Mouse (Mus musculus) MEL (cell line): ENCODE measurements around the gene Samd3.

Experiments
- CHD1 ChIP-seq: IDR thresholded peaks from 2 replicates; pipeline ENCODE4 v1.6.1; 2012; ENCODE audit warnings: low read depth, mild to moderate bottlenecking, inconsistent platforms, low read length, improper control_type of control experiment
- CTCF ChIP-seq, 3 experiments: IDR thresholded peaks in 2 of 3; conservative IDR thresholded peaks in 1 of 3; 2 replicates each; pipeline ENCODE4 v1.5.1; 2011 to 2012; ENCODE audit warnings: low read length in 3 of 3, low read depth in 2 of 3, mild to moderate bottlenecking in 2 of 3, improper control_type of control experiment in 1 of 3, inconsistent platforms in 1 of 3, mixed read lengths in 1 of 3, moderate library complexity in 1 of 3; ENCODE audit not compliant: control insufficient read depth in 1 of 3, insufficient read depth in 1 of 3, poor library complexity in 1 of 3, severe bottlenecking in 1 of 3
- E2F4 ChIP-seq: IDR thresholded peaks from 2 replicates; pipeline ENCODE4 v1.6.1; 2011; ENCODE audit warnings: low read depth, low read length, improper control_type of control experiment, borderline replicate concordance
- EP300 ChIP-seq, 2 experiments: IDR thresholded peaks; 2 replicates each; pipeline ENCODE4 v1.6.1; 2011; ENCODE audit warnings: improper control_type of control experiment in 2 of 2, low read length in 2 of 2, low read depth in 1 of 2, mild to moderate bottlenecking in 1 of 2
- GATA1 ChIP-seq: IDR thresholded peaks from 2 replicates; pipeline ENCODE4 v1.6.1; 2011; ENCODE audit warnings: low read depth, low read length, improper control_type of control experiment
- MXI1 ChIP-seq: IDR thresholded peaks from 2 replicates; pipeline ENCODE4 v1.6.1; 2011; ENCODE audit warnings: mild to moderate bottlenecking, low read depth, low read length, improper control_type of control experiment
- POLR2A ChIP-seq, 2 experiments: IDR thresholded peaks; 2 replicates each; pipeline ENCODE4 v1.6.1; 2011 to 2012; ENCODE audit warnings: low read length in 2 of 2, mild to moderate bottlenecking in 2 of 2, control low read depth in 1 of 2, improper control_type of control experiment in 1 of 2, low read depth in 1 of 2, moderate library complexity in 1 of 2; ENCODE audit not compliant: control insufficient read depth in 1 of 2, insufficient read depth in 1 of 2, poor library complexity in 1 of 2
- RCOR1 ChIP-seq: IDR thresholded peaks from 2 replicates; pipeline ENCODE4 v1.6.1; 2012; ENCODE audit warnings: low read depth, mild to moderate bottlenecking, inconsistent platforms, low read length, improper control_type of control experiment
- SMC3 ChIP-seq: IDR thresholded peaks from 2 replicates; pipeline ENCODE4 v1.6.1; 2011; ENCODE audit warnings: low read depth, low read length, improper control_type of control experiment
- TAL1 ChIP-seq: IDR thresholded peaks from 2 replicates; pipeline ENCODE4 v1.6.1; 2012; ENCODE audit warnings: mild to moderate bottlenecking, inconsistent platforms, low read length, moderate library complexity, mixed read lengths
- TCF12 ChIP-seq: IDR thresholded peaks from 2 replicates; pipeline ENCODE4 v1.6.1; 2014; ENCODE audit warnings: low read depth, mild to moderate bottlenecking, inconsistent platforms, low read length, improper control_type of control experiment, moderate library complexity
- USF1 ChIP-seq: IDR thresholded peaks from 2 replicates; pipeline ENCODE4 v1.6.1; 2014; ENCODE audit warnings: low read depth, mild to moderate bottlenecking, inconsistent platforms, low read length, improper control_type of control experiment, moderate library complexity
- ZC3H11A ChIP-seq: IDR thresholded peaks from 2 replicates; pipeline ENCODE4 v1.6.1; 2012; ENCODE audit warnings: low read depth, mild to moderate bottlenecking, inconsistent platforms, low read length, improper control_type of control experiment

- no peak for TF ChIP-seq CTCF (IDR thresholded peaks at IDR 0.05 in 2 of 3, conservative IDR thresholded peaks at IDR 0.05 in 1 of 3; ENCODE audit: control insufficient read depth in 1 of 3, insufficient read depth in 1 of 3, low read depth in 2 of 3, low read length in 3 of 3, poor library complexity in 1 of 3, severe bottlenecking in 1 of 3)
- TF ChIP-seq POLR2A (IDR thresholded peaks at IDR 0.05; ENCODE audit: control insufficient read depth in 1 of 2, insufficient read depth in 1 of 2, low read depth in 1 of 2, low read length in 2 of 2, poor library complexity in 1 of 2): no peak
- no peak for TF ChIP-seq GATA1
- no peak for TF ChIP-seq SMC3
- no peak for TF ChIP-seq TAL1
- no peak for TF ChIP-seq MXI1
- TF ChIP-seq TCF12: no peak
- no peak for TF ChIP-seq ZC3H11A
- TF ChIP-seq CHD1: no peak
- TF ChIP-seq USF1: no peak
- TF ChIP-seq E2F4: no peak
- no peak for TF ChIP-seq EP300 (IDR thresholded peaks at IDR 0.05; ENCODE audit: low read depth in 1 of 2, low read length in 2 of 2)
- no peak for TF ChIP-seq RCOR1
Measured at GRCm38 (mm10) chr10:26226241-26226640, 3.3 kb upstream of the Samd3 start.
